ENCODE assay signal across 13 mouse cellular contexts in the genomic region with DNA sequence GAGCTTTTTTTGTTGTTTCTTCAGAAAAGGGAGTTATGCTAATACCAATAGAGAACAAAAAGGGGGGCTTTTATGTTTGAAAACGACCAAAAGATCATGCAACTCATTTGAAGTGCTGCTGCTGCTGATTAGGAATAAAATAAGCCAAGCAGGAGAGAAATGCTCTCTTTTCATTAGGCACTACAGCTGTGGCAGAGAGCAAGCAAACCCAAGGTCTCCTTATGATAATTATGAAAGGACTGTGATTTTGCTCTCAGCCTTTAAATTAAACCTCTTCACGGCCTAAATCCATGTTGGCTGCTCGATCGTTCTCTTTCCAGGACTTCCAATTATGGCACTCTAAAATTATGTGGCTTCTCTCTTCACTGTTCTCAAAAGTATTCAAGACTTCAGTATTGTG.
"Had no signal": no experiment of that assay in that cellular context is flagged by ENCODE, and none has a peak within 500 bp of the region (broad histone marks: within the 10 kb centered on the region; RNA-seq: fewer than 3 reads in every experiment).

No protein-coding gene starts in this region.

- H3K4me3 ChIP-seq: limb, embryonic 12.5 days; myocyte; neural tube, embryonic 12.5 days had no signal

- DNase-seq: kidney, adult 8-10 months; kidney, postnatal 36 days; layer of hippocampus, adult 9-11 months; layer of hippocampus, postnatal 36 days; liver; lung, adult 18-20 months; thymus, adult 2 months; thymus, postnatal 25 days had no signal

- H3K9ac ChIP-seq: limb, embryonic 12.5 days; liver, embryonic 14.5 days; neural tube, embryonic 12.5 days had no signal

- H3K27me3 ChIP-seq: limb, embryonic 12.5 days; neural tube, embryonic 12.5 days had no signal

- H3K9me3 ChIP-seq: limb, embryonic 12.5 days; neural tube, embryonic 12.5 days had no signal

- H3K4me1 ChIP-seq: limb, embryonic 12.5 days; neural tube, embryonic 12.5 days had no signal

- H3K36me3 ChIP-seq: limb, embryonic 12.5 days; neural tube, embryonic 12.5 days had no signal

- H3K4me2 ChIP-seq: limb, embryonic 12.5 days; neural tube, embryonic 12.5 days had no signal

- H3K27ac ChIP-seq: limb, embryonic 12.5 days; liver, embryonic 14.5 days; neural tube, embryonic 12.5 days; stomach, postnatal 0 days had no signal
